Mouse (Mus musculus) neural tube, embryonic 14.5 days (tissue): Measurements from ENCODE around the gene Ece1. TPM values are rescaled to one million over a fixed set of nuclear protein-coding genes. Genes with fewer than 3 reads are reported as not detected.

ENCODE experiments used
- ATAC-seq: fragments of 200-750 bp; cut with Nextera tagmentation; 2 replicates; pipeline ENCODE4 v1.8.0; 2017; ENCODE audit warnings: low read depth, mild to moderate bottlenecking, moderate TSS enrichment, moderate library complexity
- H3K27ac ChIP-seq: fragments of 300-500 bp; sonication (generic); 2 replicates; pipeline ENCODE4 v1.5.1; 2014; ENCODE audit warnings: low read depth, mild to moderate bottlenecking, control low read depth, low read length, moderate library complexity, mixed read lengths
- H3K27me3 ChIP-seq: fragments of 300-500 bp; sonication (generic); 2 replicates; pipeline ENCODE4 v1.6.1; 2014; ENCODE audit warnings: low read length; ENCODE audit not compliant: control insufficient read depth, insufficient read depth
- H3K36me3 ChIP-seq: fragments of 300-500 bp; sonication (generic); 2 replicates; pipeline ENCODE4 v1.6.1; 2014; ENCODE audit warnings: low read length, mixed read lengths; ENCODE audit not compliant: control insufficient read depth, insufficient read depth
- H3K4me1 ChIP-seq: fragments of 300-500 bp; sonication (generic); 2 replicates; pipeline ENCODE4 v1.6.1; 2014; ENCODE audit warnings: low read length; ENCODE audit not compliant: control insufficient read depth, insufficient read depth
- H3K4me2 ChIP-seq: fragments of 300-500 bp; sonication (generic); 2 replicates; pipeline ENCODE4 v1.6.1; 2014; ENCODE audit warnings: mild to moderate bottlenecking, low read depth, low read length, control low read depth
- H3K4me3 ChIP-seq: fragments of 300-500 bp; sonication (generic); 2 replicates; pipeline ENCODE4 v1.5.1; 2014; ENCODE audit warnings: low read depth, low read length, control low read depth, mixed read lengths
- H3K9ac ChIP-seq: fragments of 300-500 bp; sonication (generic); replicated peaks from 2 replicates; pipeline ENCODE4 v1.6.1; 2014; ENCODE audit warnings: low read depth, mild to moderate bottlenecking, control low read depth, low read length, mixed read lengths
- H3K9me3 ChIP-seq: fragments of 300-500 bp; sonication (generic); 2 replicates; pipeline ENCODE4 v1.6.1; 2016; ENCODE audit warnings: low read length; ENCODE audit not compliant: control insufficient read depth
- WGBS: fragments of 180-500 bp; shearing (Covaris S2); extraction: QIAGEN DNeasy Blood & Tissue Kit; methylation state at CpG from one replicate; pipeline ENCODE4 v1.1.7; 2014; 5-methylcytosine and 5-hydroxymethylcytosine counted together
- polyA plus RNA-seq: library from polyadenylated mRNA; unstranded; fragments of >200 nt; fragmentation: Nextera tagmentation; extraction: Ambion mirVana; gene quantifications from 2 replicates; pipeline ENCODE4 v1.2.1, GENCODE M21; 2014

The Ece1 gene
- polyA plus RNA-seq, 1 experiment from 2014 or later, result 24.9 TPM

- no peaks in the 10 kb centered on the region for H3K9me3 ChIP-seq
- H3K27ac ChIP-seq, result no peak overlapping the region
- 28% methylated on average over 9 of the region's 9 CpGs for WGBS
- no peaks in the 10 kb centered on the region for H3K36me3 ChIP-seq
- no peaks in the 10 kb centered on the region for H3K4me1 ChIP-seq
- H3K27me3 ChIP-seq, result no peaks in the 10 kb centered on the region
- no peak overlapping the region for H3K9ac ChIP-seq
- ATAC-seq, result no peak; the same call in 1 of the 2 replicates
- no peak overlapping the region for H3K4me2 ChIP-seq
- no peak overlapping the region for H3K4me3 ChIP-seq
These were observed 20.6 kb downstream of the Ece1 start for GRCm38 (mm10) chr4:137882663-137883062.

GRCm38 (mm10) chr4:137883513-137884150 is 21.6 kb downstream of the Ece1 start:
- no peak for ATAC-seq

GRCm38 (mm10) chr4:137887337-137887992 is 25.4 kb downstream of the Ece1 start:
- WGBS, result 87% methylated on average over 10 of the region's 10 CpGs
- Histone ChIP-seq H3K36me3 (no peaks in the 10 kb centered on the region), H3K4me1 (peaks cover 18% of the 10 kb centered on the region), H3K4me3 (no peak overlapping the region), H3K4me2 (no peak overlapping the region), H3K27ac (no peak overlapping the region), H3K9ac (no peak overlapping the region), H3K9me3 (no peaks in the 10 kb centered on the region), H3K27me3 (no peaks in the 10 kb centered on the region)
- no peak for ATAC-seq

More at GRCm38 (mm10) chr4:137883513-137884150, 21.6 kb downstream of the Ece1 start:
- Histone ChIP-seq H3K4me1 (no peaks in the 10 kb centered on the region), H3K27me3 (no peaks in the 10 kb centered on the region), H3K27ac (no peak overlapping the region), H3K9me3 (no peaks in the 10 kb centered on the region), H3K36me3 (no peaks in the 10 kb centered on the region), H3K4me3 (no peak overlapping the region), H3K9ac (no peak overlapping the region), H3K4me2 (no peak overlapping the region)
- 90% methylated on average over 8 of the region's 8 CpGs for WGBS

GRCm38 (mm10) chr4:137887993-137888388 is 26.0 kb downstream of the Ece1 start:
- Histone ChIP-seq H3K36me3 (no peaks in the 10 kb centered on the region), H3K9me3 (no peaks in the 10 kb centered on the region), H3K4me2 (no peak overlapping the region), H3K4me1 (peaks cover 21% of the 10 kb centered on the region), H3K27ac (no peak overlapping the region), H3K4me3 (no peak overlapping the region), H3K9ac (no peak overlapping the region), H3K27me3 (no peaks in the 10 kb centered on the region)
- 83% methylated on average over 8 of the region's 8 CpGs for WGBS
- ATAC-seq, result no peak

- Histone ChIP-seq H3K27me3 (no peaks in the 10 kb centered on the region), H3K9ac (no peak overlapping the region), H3K4me3 (no peak overlapping the region), H3K36me3 (no peaks in the 10 kb centered on the region), H3K27ac (no peak overlapping the region), H3K4me2 (no peak overlapping the region), H3K4me1 (peaks cover 22% of the 10 kb centered on the region), H3K9me3 (no peaks in the 10 kb centered on the region)
- no peak for ATAC-seq
- WGBS, result 71% methylated on average over 4 of the region's 4 CpGs
These were observed 28.6 kb downstream of the Ece1 start for GRCm38 (mm10) chr4:137890596-137890995.

- H3K4me3 ChIP-seq, result no peak overlapping the region
- H3K9ac ChIP-seq, result no peak overlapping the region
- H3K27ac ChIP-seq, result peak overlapping the region; percentile 63
- H3K4me2 ChIP-seq, result no peak overlapping the region
- H3K9me3 ChIP-seq, result no peaks in the 10 kb centered on the region
- no peaks in the 10 kb centered on the region for H3K36me3 ChIP-seq
- no peaks in the 10 kb centered on the region for H3K27me3 ChIP-seq
- 7% methylated on average over 4 of the region's 4 CpGs for WGBS
- peaks cover 22% of the 10 kb centered on the region for H3K4me1 ChIP-seq
- ATAC-seq, result peak; percentile 38; the same call in 1 of the 2 replicates
These were observed 29.6 kb downstream of the Ece1 start for GRCm38 (mm10) chr4:137891553-137892145.

- peak; percentile 77 for ATAC-seq
- H3K9ac ChIP-seq, result no peak overlapping the region
- H3K4me3 ChIP-seq, result no peak overlapping the region
- H3K36me3 ChIP-seq, result no peaks in the 10 kb centered on the region
- H3K27me3 ChIP-seq, result no peaks in the 10 kb centered on the region
- H3K27ac ChIP-seq, result peak overlapping the region; percentile 63
- WGBS, result 11% methylated on average over 11 of the region's 11 CpGs
- no peaks in the 10 kb centered on the region for H3K9me3 ChIP-seq
- H3K4me2 ChIP-seq, result peak overlapping the region; percentile 29; the same call in 1 of the 2 replicates
- H3K4me1 ChIP-seq, result peaks cover 32% of the 10 kb centered on the region
These were observed 30.7 kb downstream of the Ece1 start for GRCm38 (mm10) chr4:137892713-137893242.

GRCm38 (mm10) chr4:137896612-137897297 is 34.7 kb downstream of the Ece1 start:
- WGBS, result 20% methylated on average over 12 of the region's 12 CpGs
- Histone ChIP-seq H3K9ac (no peak overlapping the region), H3K4me2 (0 out of 2 replicates have a peak overlapping the region, but pooled peaks have one; percentile 7), H3K4me1 (peaks cover 29% of the 10 kb centered on the region), H3K27ac (peak overlapping the region; percentile 81), H3K27me3 (no peaks in the 10 kb centered on the region), H3K36me3 (no peaks in the 10 kb centered on the region), H3K4me3 (no peak overlapping the region), H3K9me3 (no peaks in the 10 kb centered on the region)
- no peak for ATAC-seq
